In genomic region chr13:30264765-30265164, GRCm38 (mm10) we compare ENCODE assay signal across 23 mouse cellular contexts.
"Had no signal": no experiment of that assay in that cellular context is flagged by ENCODE, and none has a peak within 500 bp of the region (broad histone marks: within the 10 kb centered on the region; RNA-seq: fewer than 3 reads in every experiment).

No protein-coding gene starts in this region.

- H3K27ac ChIP-seq: liver, embryonic 13.5 days; liver, embryonic 15.5 days; lung, embryonic 15.5 days; macrophage; midbrain, embryonic 10.5 days; midbrain, embryonic 13.5 days; neural tube, embryonic 13.5 days; neural tube, embryonic 15.5 days had no signal

- ATAC-seq: liver, postnatal 0 days; lung, postnatal 0 days; midbrain, embryonic 13.5 days; midbrain, embryonic 16.5 days had no signal

- H3K36me3 ChIP-seq: liver, embryonic 13.5 days; liver, embryonic 15.5 days; lung, embryonic 15.5 days; midbrain, embryonic 10.5 days; midbrain, embryonic 13.5 days; neural tube, embryonic 13.5 days; neural tube, embryonic 15.5 days had no signal

- H3K4me1 ChIP-seq: liver, embryonic 15.5 days; midbrain, embryonic 10.5 days; midbrain, embryonic 13.5 days; neural tube, embryonic 15.5 days had no signal

- H3K4me3 ChIP-seq: liver, embryonic 13.5 days; liver, embryonic 15.5 days; lung, embryonic 15.5 days; midbrain, embryonic 10.5 days; midbrain, embryonic 13.5 days; myocyte; neural tube, embryonic 13.5 days; neural tube, embryonic 15.5 days had no signal

- H3K9me3 ChIP-seq: liver, embryonic 13.5 days; liver, embryonic 15.5 days; lung, embryonic 15.5 days; neural tube, embryonic 13.5 days; neural tube, embryonic 15.5 days had no signal

- H3K9ac ChIP-seq: liver, embryonic 13.5 days; liver, embryonic 15.5 days; liver, postnatal 0 days; lung, embryonic 15.5 days; midbrain, embryonic 13.5 days; neural tube, embryonic 13.5 days; neural tube, embryonic 15.5 days had no signal

- H3K27me3 ChIP-seq: liver, embryonic 13.5 days; liver, embryonic 15.5 days; lung, embryonic 15.5 days; megakaryocyte, embryonic 14.5 days; midbrain, embryonic 13.5 days; neural tube, embryonic 13.5 days; neural tube, embryonic 15.5 days had no signal

- DNase-seq: liver, embryonic 13.5 days; liver, postnatal 0 days; lung, adult 2 months; lung, postnatal 14 days; lung, postnatal 36 days; right cerebral cortex, adult 18-20 months; right cerebral cortex, postnatal 25 days; right cerebral cortex, postnatal 4 days; spleen, adult 18-20 months; thymus, adult 18-20 months; thymus, postnatal 14 days; thymus, postnatal 36 days had no signal

- H3K4me2 ChIP-seq: liver, embryonic 13.5 days; liver, embryonic 15.5 days; lung, embryonic 15.5 days; midbrain, embryonic 13.5 days; neural tube, embryonic 13.5 days; neural tube, embryonic 15.5 days had no signal
